In genomic region chr2:118038859-118039818, GRCm38 (mm10) we compare ENCODE assay signal across 8 mouse cellular contexts.
DNase-seq lines count a peak whose midpoint lies in the region; ATAC-seq lines count a peak whose summit lies in the region.
"Had no signal": no experiment of that assay in that cellular context is flagged by ENCODE, and none has a peak within 500 bp of the region (broad histone marks: within the 10 kb centered on the region; RNA-seq: fewer than 3 reads in every experiment).

No protein-coding gene starts in this region.

- H3K36me3 ChIP-seq in heart, embryonic 12.5 days, result no peaks in the 10 kb centered on the region
- H3K36me3 ChIP-seq in forebrain, embryonic 10.5 days (replicated peaks), result no peaks in the 10 kb centered on the region
- H3K36me3 ChIP-seq: hindbrain, embryonic 15.5 days had no signal

- H3K9me3 ChIP-seq in heart, embryonic 12.5 days (replicated peaks), result no peaks in the 10 kb centered on the region
- H3K9me3 ChIP-seq in forebrain, embryonic 10.5 days, result no peaks in the 10 kb centered on the region
- H3K9me3 ChIP-seq: hindbrain, embryonic 15.5 days had no signal

- H3K27me3 ChIP-seq in heart, embryonic 12.5 days (replicated peaks), result no peaks in the 10 kb centered on the region
- H3K27me3 ChIP-seq in forebrain, embryonic 10.5 days (ENCODE audit: poor library complexity, severe bottlenecking), result no peaks in the 10 kb centered on the region
- H3K27me3 ChIP-seq: hindbrain, embryonic 15.5 days had no signal

- no peak overlapping the region for H3K4me2 ChIP-seq in heart, embryonic 12.5 days
- H3K4me2 ChIP-seq: hindbrain, embryonic 15.5 days had no signal

- WGBS in heart, embryonic 12.5 days, result 54% methylated on average over 16 of the region's 16 CpGs
- WGBS in forebrain, embryonic 10.5 days, result 92% methylated on average over 16 of the region's 16 CpGs

- DNase-seq in NIH3T3 (ENCODE audit: low read depth), result peak; percentile 97
- peak; percentile 54 for DNase-seq in adrenal gland, postnatal 14 days
- DNase-seq in kidney, postnatal 36 days, result peak; percentile 46 to 56
- DNase-seq in ovary, postnatal 36 days (ENCODE audit: low spot score), result peak; percentile 40
- no peak for DNase-seq in spleen, postnatal 10 days (ENCODE audit: low spot score in 2 of 2)
- no peak for DNase-seq in forebrain, embryonic 10.5 days (ENCODE audit: extremely low spot score, low spot score)

- ATAC-seq in heart, embryonic 12.5 days (ENCODE audit: insufficient number of reproducible peaks, low FRiP score), result peak; percentile 75

- H3K9ac ChIP-seq in heart, embryonic 12.5 days, result no peak overlapping the region
- H3K9ac ChIP-seq: hindbrain, embryonic 15.5 days had no signal

- no peak overlapping the region for H3K4me3 ChIP-seq in heart, embryonic 12.5 days
- H3K4me3 ChIP-seq in forebrain, embryonic 10.5 days, result no peak overlapping the region
- H3K4me3 ChIP-seq: hindbrain, embryonic 15.5 days had no signal

- H3K27ac ChIP-seq in heart, embryonic 12.5 days (ENCODE audit: poor library complexity, severe bottlenecking), result peak overlapping the region; percentile 35; the same call in 1 of the 2 replicates
- H3K27ac ChIP-seq in forebrain, embryonic 10.5 days, result no peak overlapping the region
- H3K27ac ChIP-seq: hindbrain, embryonic 15.5 days had no signal

- H3K4me1 ChIP-seq in heart, embryonic 12.5 days (replicated peaks), result peaks cover 21% of the 10 kb centered on the region
- H3K4me1 ChIP-seq in forebrain, embryonic 10.5 days, result no peaks in the 10 kb centered on the region; the same call in 1 of the 2 replicates
- H3K4me1 ChIP-seq: hindbrain, embryonic 15.5 days had no signal

Comparison
In these comparisons a context has a peak if more than half of its experiments do, and no peak if none do; other contexts are left out.
1. DNase-seq: peak in NIH3T3 (single experiment), adrenal gland, postnatal 14 days (single experiment), kidney, postnatal 36 days (2 of 2) and ovary, postnatal 36 days (single experiment); none in spleen, postnatal 10 days (0 of 2) and forebrain, embryonic 10.5 days (single experiment).